Mouse (Mus musculus) limb, embryonic 15.5 days (tissue): Measurements from ENCODE around the gene 0610010K14Rik. TPM values are rescaled to one million over a fixed set of nuclear protein-coding genes. Genes with fewer than 3 reads are reported as not detected.

Source experiments
- ATAC-seq: fragments of 200-750 bp; cut with Nextera tagmentation; 2 replicates; pipeline ENCODE4 v1.8.0; 2017; ENCODE audit warnings: low read depth, moderate TSS enrichment; ENCODE audit not compliant: insufficient number of reproducible peaks, low FRiP score, low TSS enrichment
- H3K27ac ChIP-seq: fragments of 300-500 bp; sonication (generic); 2 replicates; pipeline ENCODE4 v1.5.1; 2015; ENCODE audit warnings: moderate library complexity, mild to moderate bottlenecking, inconsistent platforms
- H3K27me3 ChIP-seq: fragments of 300-500 bp; sonication (generic); 2 replicates; pipeline ENCODE4 v1.6.1; 2015; ENCODE audit warnings: inconsistent platforms
- H3K36me3 ChIP-seq: fragments of 300-500 bp; sonication (generic); 2 replicates; pipeline ENCODE4 v1.6.1; 2015; ENCODE audit warnings: inconsistent platforms
- H3K4me1 ChIP-seq: fragments of 300-500 bp; sonication (generic); 2 replicates; pipeline ENCODE4 v1.6.1; 2015; ENCODE audit warnings: inconsistent platforms
- H3K4me2 ChIP-seq: fragments of 300-500 bp; sonication (generic); 2 replicates; pipeline ENCODE4 v1.6.1; 2015; ENCODE audit warnings: mild to moderate bottlenecking, inconsistent platforms
- H3K4me3 ChIP-seq: fragments of 300-500 bp; sonication (generic); 2 replicates; pipeline ENCODE4 v1.5.1; 2015; ENCODE audit warnings: mild to moderate bottlenecking, inconsistent platforms
- H3K9ac ChIP-seq: fragments of 300-500 bp; sonication (generic); 2 replicates; pipeline ENCODE4 v1.6.1; 2015; ENCODE audit warnings: inconsistent platforms
- H3K9me3 ChIP-seq: fragments of 300-500 bp; sonication (generic); 2 replicates; pipeline ENCODE4 v1.6.1; 2016; ENCODE audit warnings: inconsistent platforms
- WGBS: fragments of 180-500 bp; shearing (Covaris S2); methylation state at CpG from one replicate; pipeline ENCODE4 v1.1.7; 2015; 5-methylcytosine and 5-hydroxymethylcytosine counted together
- polyA plus RNA-seq: library from polyadenylated mRNA; unstranded; fragments of >200 nt; fragmentation: Nextera tagmentation; extraction: Ambion mirVana; gene quantifications from 2 replicates; pipeline ENCODE4 v1.2.1, GENCODE M21; 2015

Gene 0610010K14Rik
- polyA plus RNA-seq, 1 experiment from 2014 or later, result 172 TPM

DNA sequence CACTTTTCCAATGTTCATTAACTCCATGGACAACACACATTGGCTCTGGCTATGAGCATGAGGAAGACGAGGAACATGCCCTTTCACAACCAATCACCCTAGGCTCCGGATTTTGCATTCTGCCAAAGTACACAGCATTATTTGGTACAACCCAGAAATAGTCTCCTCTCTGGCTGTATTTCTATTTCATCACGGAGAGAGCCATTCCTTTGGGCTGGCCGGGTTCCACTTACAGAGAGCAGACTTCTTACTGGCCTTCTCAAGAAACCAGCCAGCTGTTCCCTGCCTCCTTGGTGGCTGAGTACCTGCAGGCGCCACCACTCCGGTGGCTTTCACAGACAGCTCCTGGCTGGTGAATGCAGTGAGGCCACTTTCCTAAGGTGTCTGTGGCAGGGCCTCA is 25.3 kb downstream of the 0610010K14Rik start, which contains the start of gene Slc16a11:
Slc16a11 (plus strand) TSS at position 330 of the 400 bp plus-strand sequence.
- Histone ChIP-seq H3K36me3 (no peaks in the 10 kb centered on the region), H3K27me3 (peaks cover 52% of the 10 kb centered on the region), H3K9ac (no peak within 1 kb of the TSS), H3K27ac (no peak within 1 kb of the TSS), H3K9me3 (no peaks in the 10 kb centered on the region), H3K4me2 (no peak within 1 kb of the TSS), H3K4me1 (peaks cover 20% of the 10 kb centered on the region), H3K4me3 (no peak within 1 kb of the TSS)
- no peak for ATAC-seq
- 52% methylated on average over 6 of the region's 6 CpGs for WGBS

DNA sequence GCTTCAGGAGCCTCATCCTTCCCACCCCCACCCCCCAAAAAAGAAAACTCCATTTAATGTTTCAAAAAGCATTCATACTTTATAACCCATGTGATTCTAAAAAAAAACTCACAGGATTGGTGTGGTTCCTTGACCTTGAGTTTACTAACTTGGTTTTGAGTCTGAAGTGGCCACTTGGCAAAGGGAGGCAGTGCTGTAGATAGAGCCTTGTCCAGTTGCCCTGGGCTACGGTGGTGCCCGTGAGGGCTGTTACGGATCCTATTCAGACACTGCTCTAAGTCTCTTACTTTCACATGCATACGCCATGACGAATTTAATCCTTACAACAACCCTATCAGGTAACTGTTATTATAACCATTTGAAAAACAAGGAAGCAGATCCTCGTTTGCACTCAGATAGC is 25.7 kb downstream of the 0610010K14Rik start:
- H3K27me3 ChIP-seq, result peaks cover 48% of the 10 kb centered on the region

DNA sequence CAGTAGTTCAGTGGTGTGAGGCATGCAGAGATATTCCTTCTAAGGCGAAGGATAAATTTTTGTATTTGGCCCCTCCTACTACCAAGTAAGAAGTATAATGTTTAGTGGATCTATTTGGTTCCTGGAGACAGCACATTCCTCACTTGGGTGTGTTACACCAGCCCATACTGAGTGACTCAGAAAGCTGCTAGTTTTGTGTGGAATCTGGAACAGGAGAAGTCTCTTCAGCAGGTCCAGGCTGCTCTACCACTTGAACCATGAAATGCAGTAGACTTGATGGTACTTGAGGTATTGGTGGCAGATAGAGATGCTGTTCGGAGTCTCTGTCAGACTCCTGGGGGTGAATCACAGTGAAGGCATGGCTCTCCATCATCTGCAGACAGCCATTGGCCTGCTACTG is 27.0 kb downstream of the 0610010K14Rik start:
- Histone ChIP-seq H3K36me3 (no peaks in the 10 kb centered on the region), H3K4me3 (no peak overlapping the region), H3K27me3 (peaks cover 35% of the 10 kb centered on the region), H3K4me1 (peaks cover 20% of the 10 kb centered on the region), H3K9ac (no peak overlapping the region), H3K9me3 (no peaks in the 10 kb centered on the region), H3K4me2 (no peak overlapping the region), H3K27ac (no peak overlapping the region)
- WGBS, result 72% methylated on average over 2 of the region's 2 CpGs
- ATAC-seq, result no peak; the same call in 1 of the 2 replicates

More for the DNA sequence above, 25.7 kb downstream of the 0610010K14Rik start:
- WGBS, result 76% methylated on average over 6 of the region's 6 CpGs
- H3K4me2 ChIP-seq, result no peak overlapping the region
- no peak overlapping the region for H3K9ac ChIP-seq
- no peak overlapping the region for H3K27ac ChIP-seq
- H3K36me3 ChIP-seq, result no peaks in the 10 kb centered on the region
- ATAC-seq, result no peak
- no peak overlapping the region for H3K4me3 ChIP-seq
- no peaks in the 10 kb centered on the region for H3K9me3 ChIP-seq
- H3K4me1 ChIP-seq, result peaks cover 20% of the 10 kb centered on the region

DNA sequence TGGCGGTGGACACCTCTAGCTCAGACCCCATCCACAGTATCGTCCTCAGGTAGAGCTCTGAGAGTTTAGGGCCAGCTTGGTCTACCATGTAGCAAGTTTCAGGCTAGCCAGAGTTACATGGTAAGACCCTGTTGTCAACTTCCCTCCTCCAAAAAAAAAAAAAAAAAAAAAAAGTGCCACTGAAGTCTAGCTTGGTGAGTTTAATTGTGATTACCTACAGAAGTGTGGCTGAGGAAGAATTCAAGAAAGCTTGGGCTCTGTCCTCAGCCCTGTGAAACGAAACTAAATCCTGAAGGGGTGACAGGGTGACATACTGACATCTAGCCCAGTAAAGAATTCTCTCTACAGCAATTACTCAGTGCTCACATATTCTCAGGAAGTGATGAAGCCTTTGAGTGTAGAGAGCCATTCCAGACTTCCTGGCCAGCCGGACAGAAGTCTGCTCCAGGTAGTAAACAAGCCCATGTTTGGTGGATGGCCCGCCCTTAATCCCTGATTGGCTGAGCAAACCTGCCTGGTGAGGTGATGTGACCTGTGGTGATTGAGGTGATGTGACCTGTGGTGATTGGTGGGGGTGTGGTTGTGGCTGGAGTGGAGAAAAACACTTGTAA is 28.8 kb downstream of the 0610010K14Rik start:
- no peak overlapping the region for H3K4me2 ChIP-seq

DNA sequence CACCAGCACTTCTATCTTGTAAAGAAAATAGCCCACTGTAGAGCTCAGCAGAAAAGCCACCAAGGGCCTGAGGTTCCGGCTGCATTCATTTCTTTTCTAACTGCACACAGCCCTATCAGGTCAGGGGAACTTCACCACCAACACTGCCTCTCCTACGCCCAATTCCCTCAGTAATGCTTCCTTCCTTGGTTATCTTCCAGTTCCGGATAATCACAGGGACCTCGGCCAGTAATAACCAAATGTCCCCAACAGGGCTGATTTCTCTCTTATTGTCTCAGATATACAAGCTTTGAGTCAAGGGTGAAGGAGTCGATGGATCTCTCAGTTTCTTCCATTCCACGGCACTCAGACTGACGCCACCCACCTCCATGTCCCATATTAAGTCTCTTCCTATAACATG is 30.4 kb downstream of the 0610010K14Rik start:
- Histone ChIP-seq H3K36me3 (no peaks in the 10 kb centered on the region), H3K27me3 (peaks cover 4% of the 10 kb centered on the region; the same call in 1 of the 2 replicates), H3K4me3 (no peak overlapping the region), H3K27ac (no peak overlapping the region), H3K4me1 (no peaks in the 10 kb centered on the region; the same call in 1 of the 2 replicates), H3K9ac (no peak overlapping the region), H3K9me3 (no peaks in the 10 kb centered on the region), H3K4me2 (no peak overlapping the region)
- no peak for ATAC-seq
- 78% methylated on average over 7 of the region's 7 CpGs for WGBS

More for the DNA sequence above, 28.8 kb downstream of the 0610010K14Rik start:
- 69% methylated on average over 5 of the region's 5 CpGs for WGBS
- Histone ChIP-seq H3K36me3 (no peaks in the 10 kb centered on the region), H3K9me3 (no peaks in the 10 kb centered on the region), H3K9ac (no peak overlapping the region), H3K4me1 (peaks cover 3% of the 10 kb centered on the region), H3K27ac (no peak overlapping the region), H3K27me3 (peaks cover 17% of the 10 kb centered on the region), H3K4me3 (no peak overlapping the region)
- no peak for ATAC-seq

DNA sequence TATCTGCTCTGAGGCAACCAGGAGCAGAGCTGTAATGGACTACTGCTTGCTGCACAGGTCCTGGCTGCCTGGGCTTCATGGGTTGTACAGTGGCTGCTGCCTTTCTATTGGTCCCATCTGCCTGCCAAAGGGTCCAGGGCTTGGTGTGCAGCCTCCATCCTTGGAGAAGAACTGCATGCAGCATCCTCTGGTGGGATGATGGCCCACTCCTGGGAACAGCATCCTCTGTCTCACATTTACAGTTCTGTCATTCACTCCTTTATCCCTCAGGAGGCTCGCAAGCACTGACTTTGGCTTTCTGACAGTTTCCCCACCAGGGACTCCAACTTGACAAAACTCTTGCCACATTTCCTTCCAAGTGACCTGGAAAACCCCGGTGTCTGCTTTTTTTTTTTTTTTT is 30.9 kb downstream of the 0610010K14Rik start:
- Histone ChIP-seq H3K36me3 (no peaks in the 10 kb centered on the region), H3K27ac (no peak overlapping the region), H3K4me1 (no peaks in the 10 kb centered on the region; the same call in 1 of the 2 replicates), H3K4me2 (no peak overlapping the region), H3K9me3 (no peaks in the 10 kb centered on the region), H3K4me3 (no peak overlapping the region), H3K9ac (no peak overlapping the region), H3K27me3 (no peaks in the 10 kb centered on the region)
- WGBS, result 78% methylated on average over 2 of the region's 2 CpGs
- ATAC-seq, result no peak

DNA sequence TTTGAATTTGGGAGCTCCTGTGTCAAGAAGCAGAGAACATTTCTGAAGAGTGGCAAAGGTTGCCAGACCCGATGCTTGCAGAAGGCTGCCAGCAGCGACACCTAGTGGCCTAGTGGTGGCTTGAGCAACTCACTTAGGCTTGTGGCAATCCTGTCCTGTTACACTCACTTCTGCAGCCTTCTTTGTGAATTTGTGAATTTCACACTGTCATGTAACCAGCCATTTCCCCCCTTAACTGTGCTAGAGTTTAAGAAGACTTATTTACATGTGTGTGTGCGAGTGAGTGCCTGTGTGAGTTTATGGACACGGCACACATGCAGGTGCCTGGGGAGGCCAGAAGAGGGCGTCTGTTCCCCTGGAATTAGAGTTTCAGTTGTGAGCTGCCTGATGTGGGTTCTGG is 36.0 kb downstream of the 0610010K14Rik start:
- Histone ChIP-seq H3K4me3 (no peak overlapping the region), H3K27ac (no peak overlapping the region), H3K4me2 (no peak overlapping the region), H3K27me3 (no peaks in the 10 kb centered on the region), H3K9me3 (no peaks in the 10 kb centered on the region), H3K9ac (no peak overlapping the region), H3K4me1 (no peaks in the 10 kb centered on the region; the same call in 1 of the 2 replicates), H3K36me3 (no peaks in the 10 kb centered on the region)
- WGBS, result 31% methylated on average over 5 of the region's 5 CpGs
- ATAC-seq, result no peak

DNA sequence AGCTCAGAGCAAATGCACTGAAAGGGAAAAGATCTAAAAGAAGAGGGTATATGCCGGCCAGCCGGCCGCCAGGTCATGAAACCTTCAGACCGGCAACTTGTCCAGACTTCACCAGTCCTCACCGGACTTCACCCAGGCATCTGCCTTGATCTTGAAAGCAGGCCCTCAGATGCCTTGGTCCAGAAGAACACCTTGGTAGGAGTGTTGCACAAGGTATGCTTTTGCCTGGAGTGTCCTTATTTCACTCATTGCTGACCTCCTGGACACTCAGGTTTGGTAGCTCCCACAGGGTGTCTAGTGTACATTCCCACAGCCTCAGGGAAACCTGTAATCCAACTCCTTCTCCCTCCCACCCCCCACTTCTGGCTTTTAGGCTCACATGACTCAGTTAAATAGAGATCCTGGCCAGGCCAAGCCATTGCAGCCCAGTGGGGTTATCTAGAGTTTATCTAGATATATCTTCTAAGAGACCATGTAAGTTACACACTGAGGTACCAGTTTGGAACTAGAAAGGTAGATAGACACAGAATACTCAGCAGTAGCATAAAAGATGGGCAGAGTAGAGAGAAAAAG is 37.6 kb downstream of the 0610010K14Rik start:
- 81% methylated on average over 5 of the region's 5 CpGs for WGBS
- H3K9ac ChIP-seq, result no peak overlapping the region
- H3K27me3 ChIP-seq, result no peaks in the 10 kb centered on the region
- no peaks in the 10 kb centered on the region; the same call in 1 of the 2 replicates for H3K4me1 ChIP-seq
- H3K4me3 ChIP-seq, result no peak overlapping the region
- no peak overlapping the region for H3K4me2 ChIP-seq
- H3K27ac ChIP-seq, result no peak overlapping the region
- no peaks in the 10 kb centered on the region for H3K9me3 ChIP-seq
- no peak for ATAC-seq
- H3K36me3 ChIP-seq, result no peaks in the 10 kb centered on the region

DNA sequence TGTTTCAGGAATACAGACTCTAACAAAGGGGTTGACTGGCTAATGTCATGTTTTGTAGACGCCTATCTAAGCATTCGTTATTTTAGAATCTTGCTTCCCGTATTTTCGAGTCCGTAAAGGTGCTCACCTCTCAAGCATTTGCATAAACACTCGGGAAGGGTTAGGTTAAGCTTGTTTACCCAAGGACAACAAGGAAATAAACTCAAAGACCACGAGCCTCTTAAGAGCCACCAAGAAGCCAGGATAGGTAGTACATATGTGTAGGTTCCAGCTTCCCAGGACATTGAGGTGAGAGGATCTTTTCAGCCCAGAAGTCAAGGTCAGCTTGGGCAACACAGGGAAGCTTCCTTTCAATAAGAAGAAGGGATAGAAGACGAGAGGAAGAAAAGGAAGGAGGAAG is 38.6 kb downstream of the 0610010K14Rik start:
- no peak overlapping the region for H3K4me3 ChIP-seq
- ATAC-seq, result no peak
- no peak overlapping the region for H3K4me2 ChIP-seq
- H3K9me3 ChIP-seq, result no peaks in the 10 kb centered on the region
- WGBS, result 81% methylated on average over 8 of the region's 8 CpGs
- no peaks in the 10 kb centered on the region for H3K4me1 ChIP-seq
- no peaks in the 10 kb centered on the region for H3K27me3 ChIP-seq
- no peak overlapping the region for H3K9ac ChIP-seq
- no peaks in the 10 kb centered on the region for H3K36me3 ChIP-seq
- H3K27ac ChIP-seq, result no peak overlapping the region

DNA sequence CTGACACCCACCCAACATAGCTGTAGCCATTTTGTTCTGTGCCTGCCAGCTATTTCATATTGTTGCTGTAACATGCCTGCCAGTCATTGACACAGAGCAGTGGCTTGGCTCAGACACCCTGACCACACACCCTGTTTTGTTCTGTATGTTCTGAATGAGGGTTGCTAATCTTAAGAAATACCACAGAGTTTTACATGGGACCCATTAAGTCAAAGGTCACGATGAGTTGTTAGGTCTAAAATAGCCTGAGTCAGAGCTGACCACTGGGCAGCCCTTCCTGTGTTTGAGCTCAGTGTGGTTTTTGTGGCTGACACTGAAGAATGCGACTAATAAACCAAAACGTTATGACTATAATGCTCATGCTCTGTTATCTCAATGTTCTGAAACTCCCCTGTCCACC is 39.4 kb downstream of the 0610010K14Rik start:
- Histone ChIP-seq H3K9me3 (no peaks in the 10 kb centered on the region), H3K27ac (no peak overlapping the region), H3K4me1 (no peaks in the 10 kb centered on the region), H3K4me3 (no peak overlapping the region), H3K36me3 (no peaks in the 10 kb centered on the region), H3K27me3 (no peaks in the 10 kb centered on the region), H3K9ac (no peak overlapping the region), H3K4me2 (no peak overlapping the region)
- ATAC-seq, result no peak
- WGBS, result 83% methylated on average over 3 of the region's 3 CpGs

DNA sequence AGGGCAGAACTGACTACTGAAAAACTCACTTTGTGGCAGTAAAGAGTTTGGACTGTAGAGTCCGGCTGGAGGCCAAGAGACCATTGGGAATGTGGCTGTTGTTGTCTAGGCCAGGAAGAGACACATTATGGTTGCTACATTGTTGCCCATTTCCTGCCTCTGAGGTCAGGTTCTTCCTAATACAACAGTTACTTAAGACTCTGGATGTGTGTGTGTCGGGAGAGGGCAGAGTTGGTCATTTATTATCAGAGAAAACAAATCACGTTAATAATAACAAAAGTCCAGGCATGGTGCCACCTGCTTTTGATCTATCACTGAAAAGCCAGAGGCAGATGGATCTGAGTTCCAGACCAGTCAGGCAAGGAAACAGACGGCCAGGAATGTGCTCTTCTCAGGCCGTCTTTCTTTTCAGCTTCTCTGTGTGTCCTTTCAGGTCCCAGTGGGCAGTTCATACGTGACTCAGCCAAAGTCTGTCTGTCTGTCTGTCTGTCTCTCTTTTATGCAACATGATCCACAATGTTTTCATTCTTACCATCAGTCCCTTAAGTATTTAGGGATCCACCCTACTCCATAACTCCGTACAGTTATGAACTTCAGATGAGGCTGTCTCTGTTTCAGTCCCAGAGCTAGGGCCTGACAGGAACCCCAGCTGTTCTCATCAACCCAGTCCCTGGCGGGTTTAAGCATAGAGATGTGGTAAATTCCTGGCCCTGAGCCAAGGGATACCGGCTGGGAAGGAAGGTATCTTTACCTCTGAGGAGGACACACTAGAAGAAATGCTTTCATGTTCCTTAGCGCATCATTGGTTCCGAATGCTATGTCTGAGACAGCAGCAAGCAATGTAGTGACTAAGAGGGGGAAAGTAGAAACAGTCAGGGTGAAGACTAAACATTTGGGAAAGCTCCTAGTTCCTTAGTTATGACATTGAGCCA is 44.1 kb downstream of the 0610010K14Rik start:
- Histone ChIP-seq H3K36me3 (no peaks in the 10 kb centered on the region), H3K9ac (no peak overlapping the region), H3K4me2 (no peak overlapping the region), H3K4me1 (no peaks in the 10 kb centered on the region), H3K4me3 (no peak overlapping the region), H3K27me3 (no peaks in the 10 kb centered on the region), H3K27ac (no peak overlapping the region), H3K9me3 (no peaks in the 10 kb centered on the region)
- no peak for ATAC-seq
- 45% methylated on average over 11 of the region's 11 CpGs for WGBS

DNA sequence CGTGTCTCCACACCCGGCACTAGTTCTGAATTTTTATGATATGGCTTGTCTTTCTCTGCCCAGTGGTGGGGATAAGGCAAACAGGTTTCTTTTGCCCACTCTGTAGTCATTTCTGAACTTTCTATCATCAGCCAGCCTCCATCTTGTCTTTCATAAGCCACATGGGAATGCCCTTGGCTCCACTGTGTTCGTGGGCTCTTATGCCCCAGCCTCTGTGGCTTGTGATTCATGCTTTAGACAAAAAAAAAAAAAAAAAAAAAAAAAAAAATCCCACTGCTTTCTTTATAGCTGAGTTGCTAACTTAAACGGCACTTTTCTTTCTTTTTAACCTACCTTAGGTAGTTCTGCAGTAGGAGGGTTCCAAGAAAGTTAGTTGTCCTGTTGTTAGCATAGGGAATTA is 45.6 kb downstream of the 0610010K14Rik start:
- no peak for ATAC-seq
- Histone ChIP-seq H3K27me3 (no peaks in the 10 kb centered on the region), H3K36me3 (no peaks in the 10 kb centered on the region), H3K9ac (no peak overlapping the region), H3K27ac (no peak overlapping the region), H3K9me3 (no peaks in the 10 kb centered on the region), H3K4me1 (no peaks in the 10 kb centered on the region), H3K4me2 (no peak overlapping the region), H3K4me3 (no peak overlapping the region)
- WGBS, result 58% methylated on average over 4 of the region's 4 CpGs
